Mouse (Mus musculus): Measurements from ENCODE around the gene Fgd3.

Gene Fgd3

DNA sequence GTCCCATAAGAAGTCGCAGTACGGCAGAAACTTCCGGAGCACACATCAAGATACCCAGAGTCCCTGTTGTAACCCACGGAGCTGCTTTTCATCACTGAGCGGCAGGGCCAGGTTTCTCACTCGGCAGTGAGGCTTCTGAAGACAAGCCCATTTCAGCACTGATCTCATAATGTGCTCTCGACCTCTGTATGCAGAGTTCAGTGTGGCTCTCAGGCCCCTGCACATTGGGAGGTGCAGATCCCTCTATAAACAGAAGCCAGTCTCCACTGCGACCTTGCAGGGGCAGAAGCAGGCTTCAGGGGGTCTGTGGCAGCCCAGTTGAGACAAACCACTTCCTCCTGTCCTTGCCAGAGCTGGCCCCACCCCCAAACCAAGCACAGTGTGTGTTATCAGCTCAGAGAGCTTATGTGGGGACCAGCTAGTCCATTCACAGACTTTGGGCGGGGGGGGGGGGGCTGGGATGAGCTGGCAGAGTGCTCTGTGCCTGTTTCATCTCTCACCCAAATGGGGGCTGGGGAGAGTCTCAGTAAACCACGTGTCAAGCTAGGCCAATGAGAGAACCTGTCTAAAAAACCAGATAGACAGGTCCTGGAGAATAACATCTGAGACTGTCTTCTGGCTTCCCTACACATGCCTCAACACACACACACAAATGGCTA lies 12.7 kb downstream of the Fgd3 start:
- DNase-seq (ENCODE audit: low read depth, low spot score): no peak

DNA sequence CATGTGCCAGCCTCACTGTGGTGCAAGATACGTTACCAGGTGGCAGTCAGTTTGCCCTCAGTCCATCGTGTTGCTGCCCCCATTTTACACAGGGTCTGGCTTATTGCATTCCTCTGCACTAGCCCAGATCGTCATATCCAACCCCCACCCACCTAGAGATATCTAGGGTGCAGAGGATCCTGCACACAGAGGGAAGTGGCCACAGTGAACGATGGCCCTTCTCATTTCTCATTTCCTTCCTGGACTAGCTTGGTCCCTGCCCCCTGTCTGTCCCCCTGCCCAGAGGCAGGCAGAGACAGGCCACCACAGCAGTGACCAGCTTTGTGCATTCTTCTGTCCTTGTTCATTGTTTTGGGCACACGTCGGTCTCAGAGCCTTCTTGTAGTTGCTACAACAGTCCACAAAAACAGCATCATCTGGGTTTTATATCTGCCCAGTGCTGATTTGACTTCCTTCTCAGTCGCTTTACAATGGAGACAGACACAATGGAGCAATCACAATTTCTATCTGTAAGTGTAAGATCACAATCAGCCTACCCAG lies 13.3 kb downstream of the Fgd3 start:
- DNase-seq (ENCODE audit: low read depth, low spot score): no peak

DNA sequence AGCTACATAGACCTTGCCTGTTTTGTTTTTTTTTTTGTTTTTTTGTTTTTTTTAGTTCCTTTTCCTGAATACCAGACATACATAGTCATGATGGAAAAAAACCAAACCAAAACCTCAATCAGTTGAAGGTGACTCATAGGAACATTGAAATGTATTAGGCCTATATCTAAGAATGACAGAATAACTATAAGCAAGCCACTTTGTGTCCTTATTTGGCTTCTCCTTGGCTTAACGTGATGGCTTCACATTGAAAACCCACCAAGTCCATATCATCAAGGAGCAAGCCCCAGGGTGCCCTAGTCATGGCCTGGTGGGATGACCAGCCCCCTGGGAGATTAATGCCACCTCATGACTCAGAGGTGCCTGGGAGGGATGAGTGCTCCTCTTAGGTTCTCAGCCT lies 19.3 kb downstream of the Fgd3 start:
- DNase-seq (ENCODE audit: low read depth, low spot score): no peak

DNA sequence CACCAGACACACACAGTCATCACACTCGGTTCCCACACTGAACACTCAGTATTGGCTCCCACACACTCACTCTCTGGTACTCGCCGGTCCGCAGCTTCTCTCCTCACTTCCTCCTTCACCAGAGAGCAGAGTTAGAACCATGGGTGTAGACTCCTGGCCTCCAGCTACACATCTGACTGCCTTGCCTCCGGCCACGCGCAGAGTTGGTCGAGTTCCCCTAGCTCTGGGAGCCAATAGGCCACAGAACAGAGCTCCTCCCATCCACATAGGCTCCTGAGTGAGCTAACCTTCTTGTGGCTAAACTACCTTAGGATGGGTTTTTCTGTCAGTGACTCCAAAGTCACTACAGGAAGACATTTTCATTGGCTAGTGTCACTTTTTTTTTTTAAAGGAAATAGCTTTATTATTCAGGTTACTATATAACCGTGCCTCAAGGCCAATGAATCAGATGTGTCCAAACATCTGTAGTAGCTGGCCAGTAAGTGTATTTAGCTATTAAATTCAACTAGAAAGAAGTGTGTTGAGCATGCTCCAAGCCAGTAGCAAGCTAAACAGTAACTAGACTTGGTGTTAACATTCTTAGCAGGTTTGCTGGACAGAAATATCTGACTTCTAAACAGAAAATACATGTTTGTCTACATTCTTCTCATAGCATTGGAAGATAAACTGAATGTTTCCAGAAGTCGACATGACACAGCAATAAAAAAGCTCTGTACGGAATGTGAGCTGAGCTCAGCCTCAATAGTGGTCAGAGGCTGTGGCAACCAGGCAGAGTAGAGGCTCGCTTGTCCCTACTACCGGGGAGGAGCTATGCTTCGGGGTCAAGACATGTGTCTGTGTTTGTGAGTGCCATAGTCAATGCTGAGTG lies 21.4 kb downstream of the Fgd3 start:
- no peak for DNase-seq (ENCODE audit: low read depth, low spot score)

DNA sequence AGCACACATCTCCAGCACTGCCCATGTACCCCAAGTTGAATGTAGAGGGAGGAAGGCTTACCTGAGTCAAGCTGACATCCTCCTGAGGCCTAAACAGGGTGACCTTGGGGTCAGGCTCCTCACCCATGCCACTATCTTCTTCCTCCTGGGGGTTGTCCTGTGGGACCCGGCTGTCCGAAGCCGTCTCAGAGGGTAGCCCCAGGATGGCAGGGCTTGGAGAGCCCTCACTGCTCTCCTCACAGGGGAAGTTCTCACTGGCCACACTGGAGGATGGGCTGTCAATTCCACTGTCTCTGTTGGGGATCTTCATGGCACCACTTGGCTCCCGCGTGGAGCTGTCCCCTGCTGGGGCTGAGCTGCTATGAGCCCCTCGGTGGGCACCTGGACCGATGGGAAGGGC lies 23.8 kb downstream of the Fgd3 start:
- no peak for DNase-seq (ENCODE audit: low read depth, low spot score)

DNA sequence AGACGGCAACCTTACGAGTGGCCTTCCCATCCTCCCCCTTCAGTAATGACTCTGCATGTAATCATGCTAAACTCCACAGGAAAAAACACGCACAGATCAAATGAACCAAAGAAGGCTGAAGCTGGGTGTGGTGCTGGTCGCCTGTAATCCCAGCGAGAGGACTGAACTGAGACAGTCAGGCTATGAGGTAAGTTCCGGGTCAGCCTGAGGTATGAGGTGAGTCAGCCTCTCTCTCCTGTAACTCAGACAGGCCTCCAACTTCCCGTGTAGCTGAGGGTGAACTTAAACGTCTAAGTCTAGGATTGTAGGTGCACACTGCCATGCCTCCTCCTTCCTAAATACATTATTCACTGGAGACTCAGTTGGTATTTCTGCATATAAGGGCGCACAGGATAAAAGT lies 26.0 kb downstream of the Fgd3 start:
- no peak for DNase-seq (ENCODE audit: low read depth, low spot score)

DNA sequence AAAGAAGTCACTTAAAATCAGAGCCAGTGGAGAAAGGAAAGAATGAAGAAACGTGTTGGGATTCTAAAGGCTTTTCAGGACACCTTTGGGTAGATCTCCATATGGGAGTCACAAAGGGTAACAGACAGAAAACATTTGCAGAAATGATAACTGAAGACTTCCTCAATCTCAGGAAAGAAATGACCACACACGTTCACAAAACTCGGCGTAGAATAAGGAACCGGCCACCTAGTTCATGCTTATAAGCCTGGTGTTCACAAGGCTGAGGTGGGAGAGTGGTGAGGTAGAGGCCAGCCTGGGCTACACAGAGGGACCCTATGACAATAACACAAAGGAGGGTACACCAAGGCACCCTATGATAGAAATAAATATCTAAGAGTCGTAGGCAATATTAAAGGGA lies 28.2 kb downstream of the Fgd3 start:
- no peak for DNase-seq (ENCODE audit: low read depth, low spot score)

DNA sequence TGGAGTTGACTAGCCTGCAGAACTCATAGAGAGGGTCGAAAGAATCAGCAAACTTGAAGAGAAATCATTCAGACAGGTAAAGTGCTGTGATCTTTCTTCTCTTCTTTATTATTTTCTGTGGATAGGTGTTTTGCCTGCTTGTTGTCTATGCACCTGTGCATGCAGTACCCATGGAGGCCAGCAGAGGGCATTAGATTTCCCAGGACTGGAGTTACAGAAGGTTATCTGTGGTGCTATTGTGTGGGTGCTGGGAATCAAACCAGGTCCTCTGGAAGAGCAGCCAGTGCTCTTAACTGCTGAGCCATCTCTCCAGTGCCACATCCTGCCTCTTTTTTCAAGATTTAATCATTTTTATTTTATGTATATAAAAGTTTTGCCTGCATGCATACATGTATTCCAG lies 28.7 kb downstream of the Fgd3 start:
- peak; percentile 62 for DNase-seq (ENCODE audit: low read depth, low spot score)

DNA sequence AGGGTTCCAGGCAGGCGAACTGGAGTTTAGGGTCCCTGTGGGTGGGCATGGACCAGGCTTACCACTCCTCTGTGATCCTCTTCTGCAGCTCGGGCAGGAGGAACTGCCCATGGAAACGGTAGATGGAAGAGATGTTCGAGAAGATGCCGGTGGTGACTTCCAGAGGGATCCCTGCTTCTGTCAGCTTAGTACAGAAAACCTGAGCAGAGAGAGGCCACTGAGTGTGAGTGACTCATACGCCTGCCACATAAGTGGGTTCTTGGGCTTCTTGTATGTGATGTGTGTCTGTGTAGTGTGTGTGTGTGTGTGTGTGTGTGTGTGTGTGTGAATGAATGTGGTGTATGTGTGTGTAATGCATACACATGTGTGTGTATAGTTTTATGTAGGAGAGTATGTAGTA lies 32.9 kb downstream of the Fgd3 start:
- no peak for DNase-seq (ENCODE audit: low read depth, low spot score)

DNA sequence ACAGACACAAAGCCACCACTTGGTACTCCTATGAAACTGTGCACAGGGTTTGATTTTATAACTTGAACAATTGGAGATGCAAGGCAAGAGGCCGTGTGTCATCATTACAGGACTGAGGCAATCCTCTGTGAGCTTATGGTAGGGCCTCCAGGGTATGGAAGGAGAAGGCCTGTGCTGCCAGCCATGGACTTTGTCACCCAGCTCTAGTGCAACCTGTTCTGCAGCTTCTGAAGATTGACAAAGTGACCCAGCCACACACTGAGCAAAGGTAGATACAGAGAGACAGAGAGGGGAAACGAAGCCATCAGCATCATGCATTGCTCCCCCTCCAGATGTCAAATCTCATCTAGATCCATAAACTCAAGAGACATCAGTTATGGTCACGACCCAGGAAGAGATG lies 33.4 kb downstream of the Fgd3 start:
- no peak for DNase-seq (ENCODE audit: low read depth, low spot score)

DNA sequence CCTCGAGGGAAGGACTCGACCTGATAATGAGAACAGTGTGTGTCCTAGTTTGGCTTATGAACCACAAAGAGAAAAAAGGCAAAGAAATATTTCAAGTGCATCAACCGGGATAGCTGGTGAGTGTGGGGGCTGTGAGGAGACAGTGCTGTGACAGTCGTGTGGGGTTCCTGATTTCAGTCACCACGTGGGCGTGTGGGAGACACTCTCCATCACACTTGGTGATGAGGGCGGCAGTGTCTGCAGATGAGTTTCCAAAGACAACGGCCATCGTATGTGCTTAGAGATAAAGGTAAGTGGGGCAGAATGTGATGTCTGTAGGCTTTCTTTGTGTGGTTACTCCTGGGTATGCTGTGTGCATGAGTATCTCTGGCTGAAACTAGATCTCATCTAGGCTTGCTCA lies 36.4 kb downstream of the Fgd3 start:
- no peak for DNase-seq (ENCODE audit: low read depth, low spot score)

DNA sequence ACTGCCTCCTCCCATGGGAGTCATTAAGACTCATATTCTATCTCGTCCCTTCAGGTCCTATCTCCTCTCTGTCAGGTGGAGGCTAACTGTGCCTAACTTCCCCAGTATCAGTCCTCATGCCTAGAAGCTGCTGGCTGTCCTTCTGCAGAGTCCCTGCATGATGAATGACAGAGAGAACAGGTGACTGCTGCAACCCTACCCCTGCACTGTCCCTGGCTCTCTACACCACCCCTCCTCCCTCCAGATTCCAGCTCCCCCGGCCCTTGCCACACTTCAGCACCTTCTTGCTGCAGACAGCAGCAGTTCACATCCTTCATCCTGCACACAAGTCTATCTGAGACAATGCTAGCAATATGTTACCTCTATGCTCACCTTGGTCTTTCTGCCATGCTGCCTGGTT lies 37.9 kb downstream of the Fgd3 start:
- DNase-seq (ENCODE audit: low read depth, low spot score): no peak

DNA sequence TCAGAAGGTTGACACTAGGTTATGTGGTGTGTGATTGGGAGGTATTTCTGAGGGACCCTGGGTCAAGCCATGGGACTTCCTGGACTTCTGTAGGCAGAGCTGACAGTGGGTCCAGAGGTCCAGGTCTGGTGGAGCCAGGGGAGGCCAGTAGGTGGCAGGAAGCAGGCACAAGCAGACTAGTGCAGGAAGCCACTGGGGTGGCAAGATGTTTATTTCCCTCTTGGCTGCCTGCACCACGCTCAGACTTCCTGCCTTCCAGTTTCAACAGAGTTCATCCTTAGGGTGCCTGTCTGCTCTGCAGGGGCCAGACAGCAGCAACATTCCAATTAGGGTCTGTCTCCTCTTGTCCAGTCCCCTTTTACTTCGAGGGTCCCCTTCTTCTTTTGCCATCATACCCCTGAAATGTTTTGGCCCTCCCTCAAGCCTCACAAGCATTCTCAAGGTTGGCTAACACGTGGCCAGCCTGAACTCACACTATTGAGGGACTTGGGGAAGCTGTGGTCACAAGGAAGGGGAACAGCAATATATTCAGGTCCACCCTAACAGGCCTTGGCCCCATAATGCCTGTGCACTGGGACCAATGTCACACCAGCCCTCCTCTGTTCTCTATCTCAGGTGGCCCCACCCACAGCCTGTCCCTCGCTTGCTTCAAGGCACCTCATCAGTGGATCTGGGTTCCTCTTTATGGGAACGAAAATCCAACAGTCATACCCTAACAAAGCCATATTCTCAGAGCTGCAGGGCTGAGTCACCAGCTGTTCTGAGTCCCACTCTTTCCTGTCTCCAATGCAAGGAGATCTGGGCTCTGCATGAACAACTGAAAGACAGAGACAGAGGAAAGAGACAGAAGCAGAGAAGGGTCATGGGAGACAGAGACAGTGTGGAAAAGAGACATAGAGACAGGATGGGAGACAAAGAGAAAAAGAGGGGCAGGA lies 48.0 kb downstream of the Fgd3 start:
- no peak for DNase-seq (ENCODE audit: low read depth, low spot score)

DNA sequence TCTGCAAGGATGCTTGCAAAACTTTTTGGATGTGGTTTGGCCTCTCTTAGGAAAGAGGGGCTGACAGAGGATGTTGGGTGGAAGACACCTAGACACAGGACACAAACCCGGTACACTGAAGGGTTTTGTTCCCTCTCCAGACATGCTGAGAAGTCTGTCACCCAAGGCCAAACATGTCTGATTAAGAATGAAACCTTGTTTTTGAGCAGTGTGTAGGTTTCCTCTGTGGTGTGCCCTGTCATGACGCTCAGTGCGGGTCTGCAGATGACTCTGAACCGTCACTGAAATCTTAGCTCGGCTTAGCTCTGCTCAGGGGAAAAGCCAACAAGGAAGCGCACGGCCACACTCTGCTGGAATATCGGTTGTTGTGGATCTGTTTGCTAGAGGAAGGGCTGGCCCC lies 49.6 kb downstream of the Fgd3 start:
- DNase-seq (ENCODE audit: low read depth, low spot score): no peak

DNA sequence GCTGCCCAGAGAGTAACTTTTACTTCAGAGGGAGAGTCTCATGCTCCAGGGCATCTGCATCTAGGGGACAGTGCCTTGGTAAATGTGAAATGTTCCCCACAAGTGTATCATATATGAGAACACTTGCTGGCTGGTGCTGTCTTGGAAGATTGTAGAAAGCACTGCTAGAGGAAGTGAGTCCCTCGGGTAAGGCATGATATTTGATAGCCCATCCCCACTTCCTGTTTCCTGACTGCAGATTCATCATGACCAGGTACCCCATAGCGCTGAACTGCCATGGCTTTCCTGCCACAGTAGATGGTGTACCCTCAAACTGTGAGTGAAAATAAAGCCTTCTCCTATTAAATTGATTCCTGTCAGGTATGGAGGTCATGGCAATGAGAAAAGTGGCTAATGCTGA lies 52.5 kb downstream of the Fgd3 start:
- no peak for DNase-seq (ENCODE audit: low read depth, low spot score)

DNA sequence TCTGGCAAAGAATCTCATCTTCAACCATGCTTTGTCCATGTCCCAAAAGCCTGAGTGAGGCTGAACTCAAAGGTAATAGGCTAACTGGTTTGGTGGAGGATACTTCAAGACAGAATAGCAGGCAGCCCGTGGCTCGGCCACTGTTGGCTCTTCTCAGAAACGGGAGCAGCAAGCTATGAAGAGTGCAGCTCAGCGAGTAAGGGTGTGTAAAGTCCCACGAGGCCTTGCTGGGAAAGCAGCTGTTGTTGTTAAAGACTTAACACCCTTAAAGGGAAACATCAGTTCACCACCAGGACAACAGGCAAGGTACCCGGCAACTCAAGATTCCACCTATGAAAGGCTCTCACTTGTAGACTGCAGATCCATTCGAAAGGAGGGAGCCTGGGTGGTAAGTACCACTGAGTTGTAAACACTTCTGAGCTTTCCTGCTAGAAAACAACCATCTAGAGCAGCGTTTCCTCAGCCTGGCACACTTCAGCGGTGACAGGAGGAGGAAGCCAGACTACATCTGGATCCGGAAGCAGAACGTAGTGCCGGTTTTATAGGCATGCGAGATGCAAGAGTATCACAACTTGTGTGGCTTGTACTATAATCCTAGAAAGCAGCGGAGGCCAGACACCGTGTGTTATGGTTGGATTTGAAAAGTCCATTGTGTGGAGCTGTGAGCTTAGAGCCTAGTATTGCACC lies 59.9 kb downstream of the Fgd3 start:
- no peak for DNase-seq (ENCODE audit: low read depth, low spot score)

DNA sequence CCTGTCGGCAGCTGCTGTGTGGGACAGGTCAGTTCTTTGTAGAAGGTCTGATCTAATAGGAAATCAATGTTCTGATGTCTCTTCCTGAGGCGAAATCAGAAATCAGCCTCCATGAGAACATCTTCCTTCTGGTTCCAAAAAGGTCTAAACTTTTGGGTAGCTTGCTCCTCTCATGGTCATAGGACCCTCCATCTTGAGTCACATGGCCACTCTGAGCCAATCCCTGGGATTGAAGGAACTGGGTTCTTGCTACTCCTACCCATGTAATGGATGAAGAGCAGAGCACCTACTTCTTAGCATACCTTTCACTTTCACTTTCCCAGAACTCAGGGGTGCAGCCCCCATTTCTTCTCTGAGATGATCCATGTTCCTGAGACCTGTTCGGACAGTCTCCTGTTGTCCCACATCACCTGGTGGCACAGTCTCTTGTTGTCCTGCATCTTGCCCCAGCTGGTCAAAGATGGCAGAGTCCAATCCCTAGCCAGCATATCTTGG lies 62.2 kb downstream of the Fgd3 start:
- no peak for DNase-seq (ENCODE audit: low read depth, low spot score)

DNA sequence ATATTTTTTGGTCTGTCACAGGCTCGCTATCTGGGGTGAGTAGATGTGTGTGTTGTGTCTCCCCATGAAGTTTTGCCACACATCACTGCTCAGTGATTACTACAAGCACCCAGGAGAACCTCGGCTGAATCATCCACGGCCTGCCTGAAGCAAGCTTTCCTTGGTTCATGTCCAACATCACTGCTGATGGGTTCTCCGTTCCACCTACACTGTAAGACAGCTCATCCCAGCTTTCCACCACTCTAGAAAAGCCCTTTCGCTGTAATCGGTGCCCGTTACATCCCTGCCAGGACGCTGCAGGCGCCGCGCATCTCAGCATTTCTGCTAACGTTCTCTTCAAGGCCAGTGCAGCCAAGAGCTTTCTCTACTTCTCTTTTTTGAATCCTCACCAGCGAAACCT lies 67.4 kb downstream of the Fgd3 start:
- no peak for DNase-seq (ENCODE audit: low read depth, low spot score)

DNA sequence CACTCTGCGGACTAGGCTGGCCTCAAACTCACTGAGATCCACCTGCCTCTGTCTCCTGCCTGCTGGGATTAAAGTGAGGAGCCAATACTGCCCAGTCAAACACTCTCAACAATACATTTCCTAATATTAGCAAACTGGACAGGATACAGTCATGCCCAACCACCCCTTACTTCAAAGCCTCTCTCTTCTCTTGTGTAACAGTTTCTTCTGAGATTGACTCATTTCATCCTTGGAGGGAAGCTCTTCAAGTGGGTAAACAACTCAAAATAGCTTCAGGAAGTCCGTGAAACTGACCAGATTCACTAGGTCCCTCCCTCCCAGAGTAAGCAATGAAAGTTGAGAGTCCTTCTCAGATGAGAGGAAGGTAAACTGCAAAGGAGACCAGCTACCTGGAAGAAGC lies 68.0 kb downstream of the Fgd3 start:
- DNase-seq (ENCODE audit: low read depth, low spot score): no peak

DNA sequence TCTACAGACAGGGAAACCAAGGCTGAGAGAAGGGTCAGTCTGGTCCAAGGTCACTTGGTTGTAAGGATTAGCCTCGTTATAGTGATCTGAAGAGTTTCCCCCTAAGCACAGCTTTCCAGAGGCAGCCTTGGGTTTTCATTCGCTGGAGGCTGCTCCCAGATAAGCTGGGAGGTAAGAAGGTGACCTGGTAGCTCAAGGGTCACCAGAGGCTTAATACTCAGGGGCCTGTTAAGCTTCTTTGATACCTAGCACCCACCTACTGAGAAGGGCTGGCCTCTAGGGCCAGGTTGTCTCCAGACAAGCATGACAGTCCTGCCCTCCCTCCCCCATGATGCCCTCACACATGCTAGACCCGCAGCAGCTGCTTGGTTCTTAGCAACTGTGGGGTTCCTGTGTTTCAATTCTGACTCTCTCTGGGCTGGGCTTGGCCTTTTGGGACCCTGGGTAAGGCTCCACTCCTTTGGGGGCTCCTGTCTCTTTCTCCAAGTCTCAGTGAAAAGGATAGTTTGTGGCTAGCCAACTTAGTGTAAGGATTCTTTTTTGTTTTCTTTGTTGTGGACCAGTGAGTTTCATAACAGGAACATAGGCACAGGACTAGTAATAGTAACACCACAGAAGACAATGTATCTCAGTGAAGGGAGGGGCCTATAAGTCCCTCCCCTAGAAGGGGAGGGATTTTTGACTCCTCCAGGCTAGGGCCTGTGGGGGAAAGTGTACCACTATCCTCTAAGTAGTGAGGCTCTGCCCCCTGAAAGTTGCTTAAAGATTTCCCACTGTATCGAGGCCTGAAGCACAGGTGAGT lies 69.2 kb downstream of the Fgd3 start:
- DNase-seq (ENCODE audit: low read depth, low spot score): no peak

All from ZHBTc4 (cell line).